Mouse (Mus musculus) heart, adult 2 months (tissue): ENCODE data around the gene Gm45021. TPM values are rescaled to one million over a fixed set of nuclear protein-coding genes. Genes with fewer than 3 reads are reported as not detected.
"Not testable (repeated sequence)": the region's sequence is repeated elsewhere in the genome, so short reads cannot be mapped to it uniquely, and the experiment has no call there.

ENCODE experiments used
- DNase-seq, 2 experiments: peaks; one replicate each; pipeline ENCODE4 v3.0.0; 2021
- H3K27ac ChIP-seq: fragments of 200-600 bp; 2 replicates; pipeline ENCODE4 v1.8.1; 2022
- H3K27me3 ChIP-seq: fragments of 200-500 bp; 2 replicates; pipeline ENCODE4 v1.6.1; 2012; ENCODE audit warnings: mild to moderate bottlenecking, low read length, inconsistent platforms, mixed read lengths; ENCODE audit not compliant: control insufficient read depth, insufficient read depth
- H3K36me3 ChIP-seq: fragments of 200-500 bp; 2 replicates; pipeline ENCODE4 v1.6.1; 2012; ENCODE audit warnings: low read length, inconsistent platforms; ENCODE audit not compliant: control insufficient read depth, insufficient read depth
- H3K4me1 ChIP-seq: fragments of 200-500 bp; 2 replicates; pipeline ENCODE4 v1.6.1; 2011; ENCODE audit warnings: low read length; ENCODE audit not compliant: control insufficient read depth, insufficient read depth
- H3K4me3 ChIP-seq: fragments of 200-600 bp; 2 replicates; pipeline ENCODE4 v1.8.1; 2022
- H3K79me2 ChIP-seq: fragments of 200-500 bp; replicated peaks from 2 replicates; pipeline ENCODE4 v1.6.1; 2012; ENCODE audit warnings: mild to moderate bottlenecking, inconsistent platforms, low read length, moderate library complexity, mixed read lengths; ENCODE audit not compliant: control insufficient read depth, insufficient read depth
- H3K9ac ChIP-seq: fragments of 200-500 bp; 2 replicates; pipeline ENCODE4 v1.6.1; 2012; ENCODE audit warnings: low read depth, mild to moderate bottlenecking, control low read depth, inconsistent platforms, low read length, mixed read lengths
- CTCF ChIP-seq: fragments of 200-600 bp; IDR thresholded peaks from 2 replicates; pipeline ENCODE4 v1.8.1; 2022; ENCODE audit warnings: antibody characterized with exemption, mild to moderate bottlenecking, moderate library complexity
- EP300 ChIP-seq: fragments of 200-500 bp; IDR thresholded peaks from 2 replicates; pipeline ENCODE4 v1.6.1; 2011; ENCODE audit warnings: low read depth, low read length, control low read depth; ENCODE audit not compliant: insufficient read depth
- POLR2A ChIP-seq: fragments of 200-500 bp; IDR thresholded peaks from 2 replicates; pipeline ENCODE4 v1.6.1; 2011; ENCODE audit warnings: mild to moderate bottlenecking, low read depth, low read length, control low read depth; ENCODE audit not compliant: insufficient read depth
- WGBS: fragments of 180-500 bp; shearing (Covaris S2); methylation state at CpG from one replicate; pipeline ENCODE4 v1.1.7; 2018; 5-methylcytosine and 5-hydroxymethylcytosine counted together
- intact Hi-C: fragments of 180-260 bp; cut with DNase I; formaldehyde crosslinking; loops from one replicate; pipeline ENCODE4 v1.15.1; 2025
- polyA plus RNA-seq: library from polyadenylated mRNA; depleted of rRNA; stranded (reverse); fragments of >200 nt; gene quantifications from 2 replicates; pipeline ENCODE4 v1.2.3, GENCODE M21; 2012
- total RNA-seq, 2 experiments: library from RNA; stranded (reverse); gene quantifications; 2 replicates each; pipeline ENCODE4 v1.2.3; 2021

The Gm45021 gene
- total and polyA plus RNA-seq, 3 experiments: not detected

GRCm38 (mm10) chr6:48610657-48611056 lies 21.2 kb downstream of the Gm45021 start:
- Histone ChIP-seq H3K27ac (no peak overlapping the region), H3K9ac (no peak overlapping the region), H3K4me3 (no peak overlapping the region), H3K27me3 (no peaks in the 10 kb centered on the region), H3K36me3 (no peaks in the 10 kb centered on the region), H3K79me2 (no peaks in the 10 kb centered on the region), H3K4me1 (no peaks in the 10 kb centered on the region; the same call in 1 of the 2 replicates)
- no peak for TF ChIP-seq EP300
- TF ChIP-seq CTCF: no peak
- no peak for TF ChIP-seq POLR2A
- intact Hi-C loops: no loop called here
- 82% methylated on average over 3 of the region's 3 CpGs for WGBS
- DNase-seq: no peak

- no peaks in the 10 kb centered on the region for H3K27me3 ChIP-seq
- H3K9ac ChIP-seq: no peak overlapping the region
- H3K79me2 ChIP-seq: no peaks in the 10 kb centered on the region
- 84% methylated on average over 4 of the region's 4 CpGs for WGBS
- no peaks in the 10 kb centered on the region for H3K36me3 ChIP-seq
- DNase-seq: no peak
- no peak overlapping the region for H3K27ac ChIP-seq
- no peaks in the 10 kb centered on the region for H3K4me1 ChIP-seq
- no peak overlapping the region for H3K4me3 ChIP-seq
- intact Hi-C loops: no loop called here
- TF ChIP-seq CTCF: no peak
- TF ChIP-seq EP300: no peak
- no peak for TF ChIP-seq POLR2A
Measured at GRCm38 (mm10) chr6:48613464-48613863, 24.1 kb downstream of the Gm45021 start.

GRCm38 (mm10) chr6:48614756-48615155 lies 25.3 kb downstream of the Gm45021 start:
- no peak for TF ChIP-seq CTCF
- no peak for TF ChIP-seq POLR2A
- TF ChIP-seq EP300: no peak
- H3K4me1 ChIP-seq: no peaks in the 10 kb centered on the region
- H3K36me3 ChIP-seq: no peaks in the 10 kb centered on the region
- intact Hi-C loops: no loop called here
- DNase-seq: no peak
- WGBS: 89% methylated on average over 5 of the region's 5 CpGs
- no peaks in the 10 kb centered on the region for H3K27me3 ChIP-seq
- no peak overlapping the region for H3K9ac ChIP-seq
- H3K4me3 ChIP-seq: no peak overlapping the region
- no peaks in the 10 kb centered on the region for H3K79me2 ChIP-seq
- no peak overlapping the region for H3K27ac ChIP-seq

- no peaks in the 10 kb centered on the region for H3K36me3 ChIP-seq
- no peak overlapping the region for H3K4me3 ChIP-seq
- H3K9ac ChIP-seq: no peak overlapping the region
- no peaks in the 10 kb centered on the region for H3K27me3 ChIP-seq
- DNase-seq: no peak
- no peaks in the 10 kb centered on the region for H3K4me1 ChIP-seq
- H3K79me2 ChIP-seq: no peaks in the 10 kb centered on the region
- no peak overlapping the region for H3K27ac ChIP-seq
- intact Hi-C loops: no loop called here
- 92% methylated on average over 30 of the region's 30 CpGs for WGBS
- no peak for TF ChIP-seq EP300
- TF ChIP-seq POLR2A: no peak
- no peak for TF ChIP-seq CTCF
Measured at GRCm38 (mm10) chr6:48620031-48620430, 30.6 kb downstream of the Gm45021 start.

- intact Hi-C loops, H3K4me3 ChIP-seq, H3K36me3 ChIP-seq, H3K4me1 ChIP-seq, DNase-seq, H3K27me3 ChIP-seq, H3K9ac ChIP-seq, H3K79me2 ChIP-seq, H3K27ac ChIP-seq: not testable (repeated sequence)
- WGBS: 86% methylated on average over 8 of the region's 8 CpGs
Measured at GRCm38 (mm10) chr6:48622186-48622843, 32.9 kb downstream of the Gm45021 start.

- Histone ChIP-seq H3K4me3 (no peak overlapping the region), H3K27me3 (no peaks in the 10 kb centered on the region), H3K4me1 (no peaks in the 10 kb centered on the region), H3K36me3 (no peaks in the 10 kb centered on the region), H3K9ac (no peak overlapping the region), H3K27ac (no peak overlapping the region), H3K79me2 (no peaks in the 10 kb centered on the region)
- TF ChIP-seq POLR2A: no peak
- TF ChIP-seq CTCF: no peak
- no peak for TF ChIP-seq EP300
- 52% methylated on average over 1 of the region's 1 CpGs for WGBS
- no peak for DNase-seq
- intact Hi-C loops: no loop called here
Measured at GRCm38 (mm10) chr6:48623460-48623859, 34.0 kb downstream of the Gm45021 start.
